Mouse (Mus musculus) limb, embryonic 15.5 days (tissue): Measurements from ENCODE around the gene Tgfbr1. TPM values are rescaled to one million over a fixed set of nuclear protein-coding genes. Genes with fewer than 3 reads are reported as not detected.

Source experiments
- polyA plus RNA-seq: library from polyadenylated mRNA; unstranded; fragments of >200 nt; fragmentation: Nextera tagmentation; extraction: Ambion mirVana; gene quantifications from 2 replicates; pipeline ENCODE4 v1.2.1, GENCODE M21; 2015

Gene Tgfbr1
- polyA plus RNA-seq, 1 experiment from 2014 or later = 31.6 TPM

Other genes starting within 250 kb of the Tgfbr1 start
- 25.0 and 26.9 TPM in 2 replicates for gene Col15a1, start 145.1 kb upstream of the Tgfbr1 start, polyA plus RNA-seq
- 64.5 and 66.5 TPM in 2 replicates for gene Alg2, start 121.1 kb downstream of the Tgfbr1 start, polyA plus RNA-seq
- gene Sec61b, start 121.4 kb downstream of the Tgfbr1 start, polyA plus RNA-seq = 398 and 456 TPM in 2 replicates